Mouse (Mus musculus) intestine, embryonic 15.5 days (tissue): ENCODE measurements at regions not wholly inside any gene's neighbourhood (a gene's known extent, or its start where the extent isn't known, plus 50 kb on each side); places are given as distances from the start of the nearest gene placed in this dataset.
A peak's percentile ranks its signal among the peaks of the same experiment; 100 is the strongest.

ENCODE experiments used
- ATAC-seq: fragments of 200-750 bp; cut with Nextera tagmentation; 2 replicates; pipeline ENCODE4 v1.8.0; 2017; ENCODE audit warnings: moderate TSS enrichment, moderate library complexity
- H3K27ac ChIP-seq: fragments of 300-500 bp; sonication (generic); 2 replicates; pipeline ENCODE4 v1.5.1; 2015; ENCODE audit warnings: mild to moderate bottlenecking, inconsistent platforms
- H3K27me3 ChIP-seq: fragments of 300-500 bp; sonication (generic); replicated peaks from 2 replicates; pipeline ENCODE4 v1.6.1; 2015; ENCODE audit warnings: inconsistent platforms
- H3K36me3 ChIP-seq: fragments of 300-500 bp; sonication (generic); 2 replicates; pipeline ENCODE4 v1.6.1; 2015; ENCODE audit warnings: inconsistent platforms
- H3K4me1 ChIP-seq: fragments of 300-500 bp; sonication (generic); replicated peaks from 2 replicates; pipeline ENCODE4 v1.6.1; 2015; ENCODE audit warnings: inconsistent platforms
- H3K4me2 ChIP-seq: fragments of 300-500 bp; sonication (generic); replicated peaks from 2 replicates; pipeline ENCODE4 v1.6.1; 2015; ENCODE audit warnings: mild to moderate bottlenecking, inconsistent platforms
- H3K4me3 ChIP-seq: fragments of 300-500 bp; sonication (generic); replicated peaks from 2 replicates; pipeline ENCODE4 v1.5.1; 2015; ENCODE audit warnings: inconsistent platforms
- H3K9ac ChIP-seq: fragments of 300-500 bp; sonication (generic); 2 replicates; pipeline ENCODE4 v1.6.1; 2015; ENCODE audit warnings: inconsistent platforms
- H3K9me3 ChIP-seq: fragments of 300-500 bp; sonication (generic); 2 replicates; pipeline ENCODE4 v1.6.1; 2016; ENCODE audit warnings: inconsistent platforms
- WGBS: fragments of 180-500 bp; shearing (Covaris S2); methylation state at CpG from one replicate; pipeline ENCODE4 v1.1.7; 2015; 5-methylcytosine and 5-hydroxymethylcytosine counted together

DNA sequence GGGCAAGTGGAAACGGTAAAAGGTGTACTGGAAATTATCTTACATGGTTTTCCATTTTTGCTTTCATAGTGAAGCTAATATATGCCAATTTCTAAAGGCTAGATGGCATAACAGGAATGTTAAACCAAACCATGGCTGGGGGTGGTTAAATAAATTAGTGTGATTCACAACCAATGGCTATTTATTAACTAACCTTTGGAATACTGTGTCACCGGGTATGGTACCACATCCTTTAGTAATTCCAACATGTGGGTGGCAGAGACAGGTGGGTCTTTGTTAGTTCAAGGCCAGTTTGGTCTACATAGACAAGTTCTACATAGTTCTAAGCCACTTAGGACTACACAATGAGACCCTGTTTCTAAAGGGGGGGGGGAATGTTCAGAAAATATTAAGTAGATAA lies 179.8 kb upstream of the Plxnc1 start:
- Histone ChIP-seq H3K4me1 (no peaks in the 10 kb centered on the region), H3K36me3 (no peaks in the 10 kb centered on the region), H3K9ac (no peak overlapping the region), H3K4me3 (no peak overlapping the region), H3K27me3 (no peaks in the 10 kb centered on the region), H3K9me3 (no peaks in the 10 kb centered on the region), H3K27ac (no peak overlapping the region), H3K4me2 (no peak overlapping the region)
- ATAC-seq, result no peak
- 88% methylated on average over 2 of the region's 2 CpGs for WGBS

GRCm38 (mm10) chr10:95120007-95120406 lies 175.4 kb upstream of the Plxnc1 start:
- H3K36me3 ChIP-seq, result no peaks in the 10 kb centered on the region
- no peak for ATAC-seq
- WGBS, result 88% methylated on average over 4 of the region's 4 CpGs

DNA sequence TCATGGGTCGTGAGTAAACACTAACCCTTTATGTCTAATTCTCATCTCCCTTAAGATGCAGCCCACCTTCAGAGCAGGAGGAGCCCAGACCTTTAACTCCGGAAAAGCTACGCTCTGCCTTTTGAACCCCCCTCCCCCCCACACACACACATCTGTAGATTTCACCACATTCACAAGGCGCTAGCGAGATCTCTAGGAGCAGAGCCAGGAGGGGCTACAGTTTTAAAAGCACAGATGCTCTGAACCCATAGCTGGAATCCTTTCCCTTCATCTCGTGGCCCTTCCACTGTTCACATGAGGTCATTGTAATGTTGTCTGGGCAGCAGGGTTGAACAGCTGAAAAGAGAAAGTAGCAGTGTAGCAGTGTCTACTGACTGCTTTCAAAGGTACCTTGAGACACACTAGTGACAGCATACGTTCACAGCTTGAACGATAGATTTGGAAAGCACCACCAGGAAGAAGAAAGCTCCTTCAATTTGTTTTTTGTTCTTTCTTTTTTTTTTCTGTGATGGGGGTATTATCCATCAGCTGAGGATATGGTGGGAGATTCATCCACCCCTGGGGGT lies 174.2 kb upstream of the Plxnc1 start:
- Histone ChIP-seq H3K9me3 (no peaks in the 10 kb centered on the region), H3K9ac (no peak overlapping the region), H3K4me1 (no peaks in the 10 kb centered on the region), H3K27ac (no peak overlapping the region), H3K4me3 (no peak overlapping the region), H3K36me3 (no peaks in the 10 kb centered on the region), H3K27me3 (no peaks in the 10 kb centered on the region), H3K4me2 (no peak overlapping the region)
- ATAC-seq, result no peak
- WGBS, result 66% methylated on average over 8 of the region's 8 CpGs

More at GRCm38 (mm10) chr10:95120007-95120406, 175.4 kb upstream of the Plxnc1 start:
- Histone ChIP-seq H3K4me1 (no peaks in the 10 kb centered on the region), H3K9ac (no peak overlapping the region), H3K27ac (no peak overlapping the region), H3K9me3 (no peaks in the 10 kb centered on the region), H3K27me3 (no peaks in the 10 kb centered on the region), H3K4me3 (no peak overlapping the region), H3K4me2 (no peak overlapping the region)

GRCm38 (mm10) chr10:95117731-95118212 lies 173.1 kb upstream of the Plxnc1 start:
- no peaks in the 10 kb centered on the region for H3K27me3 ChIP-seq

DNA sequence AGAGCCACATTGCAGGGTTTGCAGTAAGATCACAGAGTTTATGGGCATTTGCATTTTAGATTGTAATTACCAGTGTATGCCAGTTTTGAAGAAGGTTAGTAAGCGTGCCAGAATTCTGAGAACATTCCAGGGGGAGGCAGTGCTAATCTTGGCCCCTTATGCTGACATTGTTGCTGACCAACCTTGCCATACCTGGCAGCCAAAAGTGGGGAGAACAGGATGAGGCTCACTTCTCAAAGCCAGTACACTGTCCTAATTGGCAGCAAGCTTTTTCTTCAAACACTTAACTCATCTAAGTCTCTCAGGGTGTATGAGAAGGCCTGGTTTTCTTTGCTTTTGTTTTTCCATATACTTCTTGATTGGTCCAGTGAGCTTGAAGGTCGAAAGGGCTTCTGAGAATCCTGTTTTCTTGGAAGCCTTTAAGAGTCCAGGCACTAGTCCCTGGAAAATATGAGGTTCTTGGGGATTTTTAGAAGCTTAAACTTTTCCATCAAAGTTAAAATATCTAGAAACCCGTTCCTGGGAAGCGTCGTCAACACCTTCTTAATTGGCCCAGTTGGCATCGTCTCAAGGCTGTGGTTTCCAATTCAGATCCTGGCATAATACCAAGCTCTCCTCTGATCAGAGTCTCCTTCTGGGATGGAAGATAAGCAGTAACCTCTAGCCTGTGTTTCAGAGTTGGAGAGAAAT lies 172.6 kb upstream of the Plxnc1 start:
- no peak for ATAC-seq
- H3K27ac ChIP-seq, result no peak overlapping the region

More at GRCm38 (mm10) chr10:95117731-95118212, 173.1 kb upstream of the Plxnc1 start:
- ATAC-seq, result no peak
- no peaks in the 10 kb centered on the region for H3K4me1 ChIP-seq
- H3K36me3 ChIP-seq, result no peaks in the 10 kb centered on the region
- no peaks in the 10 kb centered on the region for H3K9me3 ChIP-seq
- H3K4me2 ChIP-seq, result no peak overlapping the region
- H3K4me3 ChIP-seq, result no peak overlapping the region
- 29% methylated on average over 3 of the region's 3 CpGs for WGBS
- no peak overlapping the region for H3K27ac ChIP-seq
- H3K9ac ChIP-seq, result no peak overlapping the region

GRCm38 (mm10) chr10:95116579-95117011 lies 172.0 kb upstream of the Plxnc1 start:
- H3K4me3 ChIP-seq, result no peak overlapping the region
- no peak overlapping the region for H3K27ac ChIP-seq
- H3K4me1 ChIP-seq, result peaks cover 4% of the 10 kb centered on the region; the same call in 1 of the 2 replicates
- no peak overlapping the region for H3K9ac ChIP-seq
- peak; percentile 73 for ATAC-seq
- no peaks in the 10 kb centered on the region for H3K27me3 ChIP-seq
- H3K9me3 ChIP-seq, result no peaks in the 10 kb centered on the region
- H3K36me3 ChIP-seq, result no peaks in the 10 kb centered on the region
- 42% methylated on average over 3 of the region's 3 CpGs for WGBS
- H3K4me2 ChIP-seq, result no peak overlapping the region

More for the DNA sequence above, 172.6 kb upstream of the Plxnc1 start:
- H3K9ac ChIP-seq, result no peak overlapping the region
- no peak overlapping the region for H3K4me3 ChIP-seq
- H3K36me3 ChIP-seq, result no peaks in the 10 kb centered on the region
- no peaks in the 10 kb centered on the region for H3K27me3 ChIP-seq
- no peak overlapping the region for H3K4me2 ChIP-seq
- 74% methylated on average over 6 of the region's 6 CpGs for WGBS
- H3K9me3 ChIP-seq, result no peaks in the 10 kb centered on the region
- peaks cover 3% of the 10 kb centered on the region; the same call in 1 of the 2 replicates for H3K4me1 ChIP-seq

- WGBS, result 51% methylated on average over 9 of the region's 9 CpGs
- H3K4me1 ChIP-seq, result peaks cover 4% of the 10 kb centered on the region; the same call in 1 of the 2 replicates
- H3K9ac ChIP-seq, result no peak overlapping the region
- H3K4me3 ChIP-seq, result no peak overlapping the region
- H3K9me3 ChIP-seq, result no peaks in the 10 kb centered on the region
- H3K27ac ChIP-seq, result no peak overlapping the region
- no peak overlapping the region for H3K4me2 ChIP-seq
- H3K36me3 ChIP-seq, result no peaks in the 10 kb centered on the region
- no peaks in the 10 kb centered on the region for H3K27me3 ChIP-seq
- ATAC-seq, result peak; percentile 39
Measured at GRCm38 (mm10) chr10:95112837-95113388, 168.3 kb upstream of the Plxnc1 start.

DNA sequence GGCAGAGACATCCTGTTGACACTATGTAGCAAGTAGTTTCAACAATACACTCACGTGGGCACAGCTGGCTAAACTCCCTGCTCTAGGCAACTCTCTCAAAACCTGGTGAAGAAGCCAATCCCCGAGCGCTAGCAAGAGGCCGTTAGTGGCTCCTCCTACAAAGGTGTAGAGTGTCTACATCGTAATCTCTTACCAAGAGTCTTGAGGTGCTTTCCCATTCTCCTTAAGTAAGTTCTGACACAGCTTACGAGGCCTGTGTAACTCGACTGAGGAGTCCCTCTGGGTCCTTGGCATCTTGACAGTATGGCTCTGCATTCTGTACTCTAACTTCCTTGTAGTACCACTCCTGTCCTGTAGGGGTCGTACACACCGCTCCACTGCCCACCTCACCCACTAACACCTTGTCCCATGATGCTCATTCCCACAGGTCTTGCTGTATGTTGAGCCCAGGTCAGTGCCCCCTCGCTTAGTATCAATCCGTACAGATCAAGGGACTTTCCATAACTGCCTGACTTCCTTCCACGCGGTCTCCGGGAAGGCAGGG lies 167.7 kb upstream of the Plxnc1 start:
- Histone ChIP-seq H3K27me3 (no peaks in the 10 kb centered on the region), H3K4me3 (no peak overlapping the region), H3K9me3 (no peaks in the 10 kb centered on the region), H3K27ac (no peak overlapping the region), H3K4me1 (peaks cover 4% of the 10 kb centered on the region; the same call in 1 of the 2 replicates), H3K36me3 (no peaks in the 10 kb centered on the region), H3K9ac (no peak overlapping the region), H3K4me2 (no peak overlapping the region)
- peak; percentile 32 for ATAC-seq
- 61% methylated on average over 14 of the region's 14 CpGs for WGBS

- ATAC-seq, result no peak
Measured at GRCm38 (mm10) chr10:95110786-95111185, 166.2 kb upstream of the Plxnc1 start.

GRCm38 (mm10) chr10:95109576-95109975 lies 164.9 kb upstream of the Plxnc1 start:
- H3K36me3 ChIP-seq, result no peaks in the 10 kb centered on the region
- H3K27me3 ChIP-seq, result no peaks in the 10 kb centered on the region
- H3K9me3 ChIP-seq, result no peaks in the 10 kb centered on the region
- 86% methylated on average over 2 of the region's 2 CpGs for WGBS
- H3K27ac ChIP-seq, result no peak overlapping the region
- H3K4me2 ChIP-seq, result no peak overlapping the region
- H3K9ac ChIP-seq, result no peak overlapping the region
- peaks cover 4% of the 10 kb centered on the region; the same call in 1 of the 2 replicates for H3K4me1 ChIP-seq
- no peak overlapping the region for H3K4me3 ChIP-seq
- no peak for ATAC-seq

More at GRCm38 (mm10) chr10:95110786-95111185, 166.2 kb upstream of the Plxnc1 start:
- Histone ChIP-seq H3K4me2 (no peak overlapping the region), H3K27me3 (no peaks in the 10 kb centered on the region), H3K4me1 (peaks cover 4% of the 10 kb centered on the region; the same call in 1 of the 2 replicates), H3K9ac (no peak overlapping the region), H3K27ac (no peak overlapping the region), H3K36me3 (no peaks in the 10 kb centered on the region), H3K9me3 (no peaks in the 10 kb centered on the region), H3K4me3 (no peak overlapping the region)
- WGBS, result 91% methylated on average over 21 of the region's 21 CpGs

DNA sequence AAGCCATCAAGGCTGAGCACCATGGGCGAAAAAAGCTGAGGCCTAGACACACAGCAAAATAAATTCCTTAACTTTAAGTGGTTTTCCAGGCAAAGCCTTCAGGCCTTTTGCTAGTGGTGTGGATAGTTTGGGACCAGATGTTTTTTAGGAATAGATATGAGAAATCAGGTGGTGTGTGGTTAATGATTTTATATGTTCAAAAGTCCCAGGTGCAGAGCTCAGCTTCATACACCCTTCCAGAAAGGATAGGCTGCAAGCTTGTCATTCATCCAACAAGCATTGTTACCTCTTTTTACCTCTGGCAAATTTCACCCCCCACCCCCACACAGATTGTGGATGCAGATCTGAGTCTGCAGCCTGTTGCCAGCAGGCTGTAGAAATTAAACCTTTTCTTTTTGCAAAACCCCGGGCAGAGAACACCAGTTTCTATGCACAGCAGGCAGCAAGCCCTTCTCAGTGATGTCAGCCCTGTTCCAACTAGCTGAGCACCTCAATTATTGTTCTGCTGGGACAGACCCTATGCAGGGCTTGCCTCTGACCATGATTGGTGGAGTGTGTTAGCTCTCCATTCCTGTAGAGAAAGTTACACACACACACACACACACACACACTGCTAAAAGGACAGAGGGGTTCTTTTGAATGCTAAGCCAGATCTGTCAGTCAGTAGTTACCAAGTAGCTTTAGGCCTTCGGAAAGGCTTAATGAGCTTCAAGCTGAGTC lies 163.1 kb upstream of the Plxnc1 start:
- no peaks in the 10 kb centered on the region for H3K27me3 ChIP-seq
- no peak overlapping the region for H3K27ac ChIP-seq
- no peak overlapping the region for H3K9ac ChIP-seq
- no peaks in the 10 kb centered on the region for H3K9me3 ChIP-seq
- H3K36me3 ChIP-seq, result no peaks in the 10 kb centered on the region
- H3K4me2 ChIP-seq, result no peak overlapping the region
- H3K4me3 ChIP-seq, result no peak overlapping the region
- WGBS, result 69% methylated on average over 3 of the region's 3 CpGs
- peaks cover 4% of the 10 kb centered on the region; the same call in 1 of the 2 replicates for H3K4me1 ChIP-seq
- no peak for ATAC-seq

GRCm38 (mm10) chr10:95103808-95104207 lies 159.2 kb upstream of the Plxnc1 start:
- H3K4me2 ChIP-seq, result no peak overlapping the region
- no peak overlapping the region for H3K27ac ChIP-seq
- no peak overlapping the region for H3K9ac ChIP-seq
- no peak for ATAC-seq
- H3K4me1 ChIP-seq, result no peaks in the 10 kb centered on the region
- no peak overlapping the region for H3K4me3 ChIP-seq
- H3K9me3 ChIP-seq, result no peaks in the 10 kb centered on the region
- no peaks in the 10 kb centered on the region for H3K36me3 ChIP-seq
- H3K27me3 ChIP-seq, result no peaks in the 10 kb centered on the region
